Mouse (Mus musculus): ENCODE data around the gene Grin2c.

Gene Grin2c

DNA sequence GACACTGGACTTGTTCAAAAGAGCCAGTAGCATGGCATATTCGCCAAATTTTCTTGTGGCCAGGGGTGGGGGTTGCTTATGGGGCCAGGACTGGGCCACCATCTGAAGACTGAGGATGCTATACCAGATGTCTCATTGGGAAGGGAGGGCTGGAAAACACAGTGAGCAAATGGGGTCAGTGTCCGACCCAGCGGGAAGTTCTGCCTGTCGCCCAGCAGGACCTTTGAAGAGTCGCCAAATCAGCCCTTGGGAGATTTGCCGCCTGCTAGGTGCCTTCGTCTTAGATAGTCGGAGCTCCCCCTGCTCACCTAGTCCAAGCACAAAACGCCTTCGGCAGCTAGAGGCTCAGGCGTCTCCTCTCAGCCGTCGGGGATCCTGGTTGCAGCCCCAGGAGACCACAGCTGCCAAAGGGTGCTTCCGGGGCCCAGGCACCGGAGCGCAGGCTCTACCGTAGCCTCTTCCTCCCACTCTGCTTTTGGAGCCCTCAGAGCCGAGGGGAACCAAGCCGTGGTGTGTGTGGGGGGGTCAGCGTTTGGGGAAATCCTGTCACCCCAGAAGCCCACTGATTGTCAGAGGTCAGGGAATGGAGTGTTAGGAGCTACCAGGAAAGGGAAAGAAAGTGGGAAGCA is 1.2 kb downstream of the Grin2c start:
- no peak for DNase-seq (ENCODE audit: extremely low read depth, low read depth, low spot score)

DNA sequence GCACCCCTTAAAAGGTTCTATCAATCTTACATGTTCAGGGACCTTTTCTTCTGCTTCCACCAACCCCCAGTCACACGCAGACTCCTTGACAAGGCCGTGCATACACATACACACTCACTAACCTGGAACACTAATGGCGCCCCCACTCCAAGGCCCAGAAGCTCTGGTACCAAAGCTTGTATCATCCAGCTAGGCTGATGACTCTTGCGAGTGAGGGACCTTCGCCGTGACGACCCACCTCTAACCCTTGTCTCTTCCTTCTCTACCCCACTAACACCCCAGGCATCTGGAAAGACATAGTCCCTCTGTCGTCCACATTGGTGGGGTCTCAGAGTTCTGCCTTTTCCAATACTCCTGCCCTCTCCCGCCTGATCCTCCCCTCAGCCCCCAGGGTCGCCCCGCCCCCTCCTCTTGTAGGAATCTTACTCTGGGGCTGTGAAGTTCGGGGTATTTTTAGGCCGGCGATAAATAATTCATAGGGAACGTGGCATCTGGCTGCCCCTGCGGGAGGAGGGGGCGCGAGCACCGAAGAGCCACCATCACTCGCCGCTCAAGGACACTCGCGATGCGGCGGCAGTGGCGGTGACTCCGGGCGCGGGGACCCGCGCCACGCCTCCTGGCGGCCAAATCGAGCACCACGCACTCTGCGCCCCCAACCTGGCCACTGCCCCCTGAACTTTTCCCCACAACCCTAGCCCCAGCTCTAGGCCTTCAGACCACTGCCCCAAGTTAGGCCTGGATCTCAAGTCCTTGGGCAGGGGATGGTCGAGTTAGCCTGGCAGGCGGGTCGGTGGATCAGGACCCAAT is 2.0 kb downstream of the Grin2c start:
- no peak for DNase-seq (ENCODE audit: extremely low read depth, low read depth, low spot score)

DNA sequence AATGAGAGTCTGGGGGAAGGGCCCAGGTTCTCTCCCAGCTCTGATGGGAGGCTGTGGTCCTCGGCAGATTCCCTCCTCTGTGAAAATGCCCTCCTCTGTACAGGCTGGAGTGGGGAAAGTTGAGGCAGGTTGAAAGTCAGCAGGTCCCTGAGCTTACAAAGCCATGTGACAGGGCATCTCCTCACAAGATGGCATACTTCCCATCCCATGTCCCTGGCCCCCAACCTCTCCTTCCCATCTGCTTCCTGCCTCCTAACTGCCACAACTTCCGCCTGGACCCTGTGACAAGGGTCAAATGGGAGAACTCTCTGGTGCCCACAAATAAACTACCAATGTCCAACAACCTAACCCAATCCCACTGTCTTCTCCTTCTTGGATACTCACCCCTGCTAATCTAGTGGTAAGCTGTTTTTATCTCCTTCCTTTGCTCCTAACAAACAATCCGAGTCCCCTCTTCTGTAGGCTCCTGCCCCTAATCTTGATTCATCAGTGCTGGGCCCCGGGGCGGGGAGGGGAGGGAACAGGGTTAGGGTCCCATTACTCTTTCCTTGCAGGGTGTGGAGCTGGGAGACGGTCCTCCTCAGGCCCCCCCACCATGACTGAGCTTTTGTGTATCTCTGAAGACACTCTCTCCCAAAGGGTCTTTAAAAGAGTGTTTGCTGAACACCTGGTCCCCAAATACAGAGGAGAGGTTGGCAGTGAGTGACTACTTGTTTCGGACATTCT is 2.7 kb downstream of the Grin2c start:
- DNase-seq (ENCODE audit: extremely low read depth, low read depth, low spot score): no peak

DNA sequence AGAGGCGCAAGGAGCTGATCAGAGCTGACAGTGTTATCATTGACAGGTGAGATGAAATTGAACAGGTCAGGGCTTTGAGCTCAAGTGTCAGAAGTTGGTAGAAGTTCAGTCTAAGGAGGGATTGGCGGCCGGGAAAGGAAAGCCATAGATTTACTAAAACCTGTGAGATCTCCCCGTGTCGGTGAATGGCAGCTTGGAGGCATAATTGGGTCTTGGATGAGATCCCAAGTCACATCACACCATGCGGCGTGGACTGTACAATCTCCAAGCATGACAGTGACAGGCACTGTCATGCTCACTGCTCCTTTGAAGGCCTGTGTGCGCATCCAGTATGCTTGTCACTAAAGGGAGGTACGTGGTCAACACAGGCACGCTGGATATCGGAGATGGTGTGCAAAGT is 4.1 kb downstream of the Grin2c start:
- DNase-seq (ENCODE audit: extremely low read depth, low read depth, low spot score): no peak

DNA sequence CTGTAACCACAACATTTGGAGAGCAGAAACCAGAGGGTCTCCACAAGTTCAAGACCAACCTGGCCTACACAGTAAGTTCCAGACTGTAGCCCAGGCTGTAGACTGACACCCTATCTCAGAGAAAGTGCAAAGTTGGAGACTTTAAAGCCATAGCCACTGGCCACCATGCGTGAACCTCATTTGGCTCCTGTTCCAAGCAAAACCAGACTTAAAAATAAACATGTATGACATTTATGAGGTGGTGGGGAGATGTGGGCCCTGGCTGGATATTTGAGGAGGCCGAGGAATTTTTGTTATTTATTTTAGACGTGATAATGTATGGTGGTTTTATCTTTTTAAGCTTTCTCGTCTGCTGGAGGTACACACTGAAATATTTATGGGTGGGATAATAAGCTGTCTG is 7.9 kb downstream of the Grin2c start:
- no peak for DNase-seq (ENCODE audit: extremely low read depth, low read depth, low spot score)

DNA sequence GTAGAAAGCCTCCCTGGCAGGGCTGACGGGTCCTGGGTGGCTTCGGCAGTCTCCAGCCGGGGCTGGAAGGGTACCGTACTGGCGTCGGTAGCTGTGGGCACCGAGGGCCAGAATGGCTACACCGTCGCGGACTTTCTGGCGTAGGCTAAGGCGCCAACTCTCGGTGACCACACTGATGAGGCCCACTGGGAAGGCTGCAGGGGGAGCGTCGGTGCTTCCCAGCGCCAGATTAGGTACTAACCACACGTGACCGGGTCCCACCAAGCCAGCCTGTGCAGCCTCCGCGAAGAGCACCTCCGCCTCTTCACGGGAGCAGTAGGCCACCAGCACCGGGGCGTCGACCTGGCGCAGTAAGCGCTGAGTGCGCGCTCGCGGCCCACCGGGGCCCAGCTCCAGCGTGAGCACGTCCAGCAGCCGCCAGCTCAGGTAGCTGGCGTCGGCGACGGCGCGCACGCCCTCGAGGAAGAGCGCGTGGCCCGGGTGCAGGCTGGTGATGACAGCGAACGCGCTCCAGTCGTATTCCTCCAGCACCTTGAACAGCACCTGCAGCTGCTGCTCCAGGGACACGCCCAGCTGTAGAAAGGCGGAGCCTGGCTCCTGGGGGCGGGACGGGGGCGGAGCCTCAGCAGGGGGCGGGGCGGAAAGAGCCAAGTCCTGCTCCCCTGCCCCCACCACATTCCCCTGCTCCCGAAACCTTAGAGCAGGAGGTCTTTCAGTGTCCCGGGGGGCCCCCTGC is 9.1 kb downstream of the Grin2c start:
- no peak for DNase-seq (ENCODE audit: extremely low read depth, low read depth, low spot score)

DNA sequence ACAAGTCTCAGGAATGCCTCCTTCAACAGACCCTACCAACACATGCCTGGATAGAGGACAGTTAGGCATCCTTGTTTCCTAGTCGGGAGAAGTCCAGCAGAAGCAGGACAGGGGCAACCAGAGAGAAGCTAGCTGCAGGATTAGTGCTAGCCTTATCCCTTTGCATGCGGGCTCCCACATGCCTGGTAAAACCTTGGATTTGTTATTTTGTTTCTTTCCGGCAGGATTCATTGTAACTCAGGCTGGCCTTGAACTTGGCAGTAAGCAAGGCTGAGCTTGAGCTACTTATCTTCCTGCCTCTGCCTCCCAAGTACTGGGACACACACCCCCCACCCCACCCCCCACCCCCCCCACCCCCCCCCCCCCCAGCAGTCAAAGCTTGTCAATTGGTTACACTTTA is 15.8 kb downstream of the Grin2c start:
- DNase-seq (ENCODE audit: extremely low read depth, low read depth, low spot score): no peak

DNA sequence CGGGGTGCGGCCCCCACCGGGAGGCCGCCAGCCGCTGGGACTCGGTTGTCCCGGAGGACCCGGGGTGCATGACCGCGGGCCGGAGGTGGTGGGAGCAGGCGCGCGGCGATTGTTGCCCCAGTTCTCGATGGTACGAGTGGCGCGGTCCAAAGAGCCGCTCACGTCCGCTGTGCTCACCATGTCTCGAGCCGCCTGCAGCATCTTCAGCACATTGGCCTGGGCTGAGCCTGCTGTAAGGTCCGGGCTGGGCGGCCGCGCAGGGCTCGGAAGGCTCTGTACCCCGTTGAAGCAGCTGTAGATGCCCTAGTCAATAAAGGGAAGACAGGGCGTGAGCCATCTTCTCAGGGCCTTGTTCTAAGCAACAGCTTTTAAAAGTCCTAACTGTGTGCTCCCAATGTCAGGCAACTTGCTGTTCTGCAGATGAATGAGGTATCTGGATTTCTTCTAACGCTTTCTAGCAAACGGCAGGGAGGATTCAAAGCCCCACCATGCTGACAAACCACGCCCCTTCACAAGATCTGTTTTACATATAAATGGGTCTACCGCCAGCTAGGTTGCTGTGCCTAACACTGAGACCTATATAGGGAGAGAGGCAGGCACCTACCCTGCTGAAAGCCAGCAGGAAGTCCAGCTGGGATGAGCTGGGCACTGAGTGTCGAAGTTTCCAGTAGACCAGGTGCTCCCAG is 16.5 kb downstream of the Grin2c start:
- no peak for DNase-seq (ENCODE audit: extremely low read depth, low read depth, low spot score)

DNA sequence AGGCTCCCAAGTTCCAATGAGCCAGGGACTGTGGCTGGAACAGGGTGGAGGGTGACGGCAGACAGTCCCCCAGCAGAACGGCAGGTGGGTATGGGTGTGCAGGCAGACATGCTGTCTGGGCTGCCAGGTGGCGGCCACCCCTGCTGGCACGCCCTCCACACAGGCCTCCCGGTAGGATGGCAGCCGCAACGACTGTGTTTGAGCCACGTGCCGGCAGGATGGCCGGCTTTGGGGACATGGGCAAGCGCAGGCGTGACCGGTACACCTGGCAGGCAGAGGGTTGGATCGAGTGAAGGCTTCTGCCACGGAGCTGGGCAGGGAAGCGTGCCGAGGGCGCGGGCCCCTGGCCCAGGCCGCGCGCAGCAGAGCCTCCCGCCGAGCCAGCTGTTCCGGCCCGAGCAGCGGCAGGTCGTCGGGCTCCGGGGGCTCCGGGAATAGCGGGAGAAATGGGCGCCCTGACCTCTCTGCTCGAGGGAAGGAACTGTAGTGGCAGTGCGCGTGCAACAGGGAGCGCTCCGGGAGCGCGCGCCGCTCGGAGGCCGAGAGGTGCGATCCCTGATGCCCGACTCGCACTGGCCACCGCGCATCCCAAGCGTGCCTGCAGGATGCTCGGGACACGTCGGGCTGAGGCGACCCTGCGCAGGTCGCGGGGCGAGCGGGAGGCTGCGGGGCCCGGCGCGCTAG is 17.2 kb downstream of the Grin2c start:
- no peak for DNase-seq (ENCODE audit: extremely low read depth, low read depth, low spot score)

DNA sequence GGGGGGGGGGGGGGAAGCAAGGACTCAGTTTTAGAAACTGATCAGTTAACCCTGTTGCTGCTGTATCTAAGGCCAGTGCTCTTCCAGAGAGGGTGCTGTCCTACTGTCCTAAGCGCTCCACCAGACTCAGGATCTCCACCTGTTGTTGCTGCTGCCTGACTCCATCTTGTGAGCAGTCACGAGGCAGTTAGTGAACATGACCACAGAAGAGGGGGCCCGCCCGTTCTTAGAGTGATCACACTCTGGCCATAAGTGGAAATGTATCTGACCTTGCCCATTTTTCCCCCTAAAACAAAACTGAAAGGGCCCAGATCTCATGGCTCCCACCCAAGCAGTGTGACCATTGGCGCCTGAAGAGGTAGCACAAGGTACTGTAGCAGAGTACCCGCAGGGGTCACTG is 19.1 kb downstream of the Grin2c start:
- no peak for DNase-seq (ENCODE audit: extremely low read depth, low read depth, low spot score)

DNA sequence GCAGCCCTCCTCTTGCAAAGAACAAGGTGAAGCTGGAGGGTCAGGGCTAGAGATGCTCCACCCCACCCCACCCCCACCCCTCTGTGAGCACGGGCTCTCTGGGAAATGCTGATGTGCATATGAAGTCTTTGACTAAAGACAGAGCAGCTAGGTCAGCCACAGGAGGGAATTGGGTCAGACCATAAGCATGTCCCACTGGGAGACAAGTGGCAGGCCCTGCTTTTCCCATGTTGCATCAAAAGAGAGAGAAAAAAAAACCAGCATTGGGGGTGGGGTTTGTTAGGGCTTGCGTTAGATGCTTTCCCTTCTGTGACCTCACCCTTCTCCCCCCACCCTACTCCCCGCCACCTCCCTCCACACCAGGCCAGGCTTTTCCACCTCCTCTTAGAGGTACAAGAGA is 19.8 kb downstream of the Grin2c start:
- DNase-seq (ENCODE audit: extremely low read depth, low read depth, low spot score): no peak

DNA sequence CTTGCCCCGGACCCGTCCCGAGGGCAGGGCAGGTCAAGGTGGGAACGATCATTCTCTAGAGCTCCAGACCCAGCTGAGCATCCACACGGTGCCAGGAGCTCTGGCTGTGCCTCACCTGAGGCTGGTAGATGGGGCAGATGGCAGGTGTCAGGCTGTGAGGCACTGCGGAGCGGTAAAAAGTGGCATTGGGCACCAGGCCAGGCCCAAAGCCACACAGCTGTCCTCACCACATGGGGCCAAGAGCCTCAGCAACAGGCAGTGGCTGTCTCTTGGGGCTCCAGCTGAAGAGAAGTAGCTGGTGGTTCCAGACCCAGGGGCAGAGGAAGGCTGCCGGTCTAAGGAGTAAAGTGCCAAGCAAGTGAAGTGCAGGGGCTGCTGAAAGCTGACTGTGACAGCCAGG is 20.7 kb downstream of the Grin2c start:
- no peak for DNase-seq (ENCODE audit: extremely low read depth, low read depth, low spot score)

DNA sequence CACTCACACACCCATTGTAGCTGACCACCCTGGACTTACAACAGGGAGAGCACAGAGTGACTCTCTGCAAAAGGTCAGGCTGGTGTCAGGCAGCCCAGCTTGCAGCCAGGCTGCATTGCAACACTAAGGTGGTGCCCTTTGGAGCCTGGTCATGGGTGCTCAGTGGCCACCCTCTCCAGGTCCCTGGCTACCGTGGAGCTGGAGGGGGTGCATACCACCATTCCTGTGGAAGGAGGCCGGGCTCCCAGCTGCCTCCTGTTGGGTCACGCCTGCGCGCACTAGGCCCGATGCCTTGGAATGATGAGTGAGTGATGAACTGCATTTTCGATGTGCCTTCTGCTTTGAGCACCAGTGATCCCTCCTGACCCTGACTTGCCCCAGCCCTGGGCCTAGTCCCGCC is 22.2 kb downstream of the Grin2c start:
- DNase-seq (ENCODE audit: extremely low read depth, low read depth, low spot score): no peak

DNA sequence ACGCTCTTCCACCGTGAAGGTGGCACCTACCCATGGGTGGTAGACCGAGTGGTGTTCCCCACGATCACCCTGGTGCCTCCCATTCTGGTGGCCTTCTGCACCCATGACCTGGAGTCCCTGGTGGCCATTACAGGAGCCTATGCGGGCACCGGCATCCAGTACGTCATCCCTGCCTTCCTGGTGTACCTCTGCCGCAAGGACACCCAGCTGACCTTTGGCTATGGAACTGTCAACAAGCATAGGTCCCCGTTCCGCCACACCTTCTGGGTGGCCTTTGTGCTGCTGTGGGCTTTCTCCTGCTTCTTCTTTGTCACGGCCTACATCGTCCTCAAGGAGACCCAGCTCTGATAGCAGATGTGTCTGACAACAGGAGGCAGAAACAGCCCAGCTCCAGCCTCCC is 23.3 kb downstream of the Grin2c start:
- DNase-seq (ENCODE audit: extremely low read depth, low read depth, low spot score): no peak

DNA sequence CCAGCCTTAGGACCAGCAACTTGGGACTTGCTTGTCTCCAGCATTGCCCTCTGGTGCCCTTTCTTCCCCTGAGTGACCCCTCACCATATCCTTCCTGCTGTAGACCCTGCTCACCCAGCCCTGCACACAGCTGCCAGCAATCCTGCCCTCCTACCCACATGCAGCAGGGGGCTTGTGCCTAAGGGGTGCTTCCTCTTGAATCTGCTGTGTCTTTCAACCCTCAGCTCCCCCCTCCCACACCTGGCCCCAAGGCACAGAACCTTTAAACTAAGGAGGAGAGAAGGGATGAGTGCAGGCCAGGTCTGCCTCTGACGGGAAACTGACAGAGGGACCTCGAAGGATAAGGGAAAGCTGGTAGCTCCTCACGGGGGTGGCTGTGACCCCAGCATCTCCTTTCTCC is 24.3 kb downstream of the Grin2c start:
- DNase-seq (ENCODE audit: extremely low read depth, low read depth, low spot score): no peak

DNA sequence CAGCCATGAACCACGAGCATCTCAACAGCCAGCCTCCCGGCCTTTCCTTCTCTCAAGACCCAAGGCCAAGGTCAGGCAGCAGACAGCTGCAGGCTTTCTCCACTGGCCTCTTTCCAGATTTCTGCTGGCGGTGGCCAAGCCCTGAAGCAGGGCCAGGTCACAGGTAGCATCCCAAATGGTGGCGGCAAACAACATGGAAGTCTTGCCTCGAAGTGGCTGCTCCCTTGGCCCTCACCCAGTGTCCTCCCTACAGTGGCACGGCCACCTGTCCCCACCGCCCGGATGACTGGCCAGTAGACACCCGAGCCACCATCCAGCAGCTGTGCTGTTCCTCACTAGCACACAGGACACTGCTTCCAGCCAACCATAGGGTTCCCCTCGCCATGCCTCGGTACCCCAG is 25.6 kb downstream of the Grin2c start:
- no peak for DNase-seq (ENCODE audit: extremely low read depth, low read depth, low spot score)

DNA sequence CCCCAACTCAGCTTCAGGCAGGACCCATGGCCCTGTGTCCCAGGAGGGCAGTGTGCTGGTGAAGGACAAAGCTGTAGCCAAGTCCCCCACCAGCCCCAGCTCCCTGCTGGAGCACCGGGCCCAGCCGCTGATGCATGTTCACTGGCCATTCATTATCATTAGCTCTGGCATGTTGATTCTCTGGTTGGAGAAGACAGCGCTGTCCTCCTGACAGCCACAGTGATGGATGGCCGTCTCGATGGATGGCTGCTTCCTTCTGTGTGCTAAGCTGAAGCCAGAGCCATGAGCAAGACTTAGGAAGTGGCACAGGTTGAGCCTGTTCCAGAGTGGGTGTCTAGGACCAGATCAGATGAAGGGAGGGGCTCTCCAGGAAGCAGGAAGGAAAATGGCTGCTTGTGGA is 30.5 kb downstream of the Grin2c start:
- no peak for DNase-seq (ENCODE audit: extremely low read depth, low read depth, low spot score)

DNA sequence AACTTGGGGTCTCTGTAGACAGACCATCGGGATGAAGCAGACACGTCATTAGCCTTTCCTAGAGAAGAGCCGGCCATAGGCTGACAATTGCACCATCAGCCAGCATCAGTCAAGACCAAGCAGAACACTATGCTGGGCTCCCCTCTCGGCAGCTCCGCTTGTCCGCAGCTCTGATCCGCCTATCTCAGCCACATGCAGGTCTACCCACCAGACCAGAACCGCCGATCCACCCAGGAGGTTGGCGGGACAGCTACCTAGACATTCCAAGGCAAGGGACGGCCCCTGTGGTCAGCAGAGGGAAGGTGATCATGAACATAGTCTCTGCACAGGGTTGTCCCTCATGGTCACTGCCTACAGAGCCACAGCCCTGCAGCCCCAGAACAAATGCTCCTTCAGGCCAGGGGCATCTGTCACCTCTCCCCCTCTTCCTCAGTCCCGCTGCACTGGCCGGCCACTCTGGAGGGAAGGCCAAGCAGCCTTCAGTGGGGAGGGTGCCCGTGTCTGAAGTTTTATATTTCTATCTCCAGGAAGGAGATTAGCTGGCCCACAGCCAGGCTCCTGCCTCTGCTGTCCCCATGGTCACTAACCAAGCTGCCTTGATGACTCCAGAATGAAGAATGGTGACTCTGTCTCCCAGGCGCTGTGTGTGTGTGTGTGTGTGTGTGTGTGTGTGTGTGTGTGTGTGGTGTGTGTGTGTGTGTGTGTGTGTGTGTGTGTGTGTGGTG is 32.6 kb downstream of the Grin2c start:
- DNase-seq (ENCODE audit: extremely low read depth, low read depth, low spot score): no peak

DNA sequence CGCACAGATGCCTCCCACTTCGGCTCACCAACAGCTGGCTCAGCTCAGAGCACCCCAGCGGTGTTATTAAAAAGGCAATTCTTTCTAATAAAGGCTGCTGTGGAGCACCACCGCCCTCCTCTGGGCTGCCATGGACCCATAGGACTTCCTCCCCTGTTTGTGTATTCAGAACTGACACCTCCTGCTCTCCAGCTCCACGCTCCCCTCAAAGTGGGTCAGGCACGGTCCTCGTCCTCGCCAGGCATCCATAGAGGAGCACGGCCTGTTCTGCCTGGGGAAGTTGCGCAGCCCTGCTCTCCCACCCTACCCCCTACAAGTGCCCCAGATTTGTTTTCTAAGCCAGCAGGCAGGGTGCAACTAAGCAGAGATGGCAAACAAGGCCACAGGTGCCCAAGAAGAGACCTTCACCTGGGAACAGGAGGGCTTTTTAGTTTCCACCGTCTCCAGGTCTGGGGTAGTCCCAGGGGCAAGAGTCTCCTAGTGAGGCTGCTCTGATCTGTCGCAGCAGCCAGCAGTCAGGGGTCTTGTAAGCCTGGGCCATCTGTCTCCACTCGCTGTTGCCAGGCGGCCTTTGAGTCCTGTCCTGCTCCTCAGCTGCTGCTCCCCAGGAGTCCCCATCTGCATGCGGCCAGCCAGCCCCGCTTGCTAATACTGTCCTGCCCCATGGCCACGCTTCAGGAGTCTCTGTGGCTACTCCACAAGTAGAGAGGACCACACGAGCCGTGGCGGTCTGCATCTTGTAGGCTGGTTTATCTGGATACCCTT is 33.3 kb downstream of the Grin2c start:
- no peak for DNase-seq (ENCODE audit: extremely low read depth, low read depth, low spot score)
